Mouse (Mus musculus): ENCODE measurements around the gene Cyp2c70.
"Not testable (repeated sequence)": the region's sequence is repeated elsewhere in the genome, so short reads cannot be mapped to it uniquely, and the experiment has no call there.

Gene Cyp2c70

GRCm38 (mm10) chr19:40187160-40187559 is at the start of gene Cyp2c70:
TSS of gene Cyp2c70 (minus strand) at chr19:40187333.
- no peak for DNase-seq

GRCm38 (mm10) chr19:40232560-40232959 is 45.4 kb upstream of the Cyp2c70 start:
- DNase-seq = no peak

GRCm38 (mm10) chr19:40231825-40232541 is 44.9 kb upstream of the Cyp2c70 start:
- no peak for DNase-seq

- DNase-seq = no peak
Observed at GRCm38 (mm10) chr19:40231074-40231738, 44.1 kb upstream of the Cyp2c70 start.

GRCm38 (mm10) chr19:40226516-40227151 is 39.5 kb upstream of the Cyp2c70 start:
- no peak for DNase-seq

- no peak for DNase-seq
Observed at GRCm38 (mm10) chr19:40225761-40226110, 38.6 kb upstream of the Cyp2c70 start.

GRCm38 (mm10) chr19:40225102-40225760 is 38.1 kb upstream of the Cyp2c70 start:
- no peak for DNase-seq

GRCm38 (mm10) chr19:40222307-40222706 is 35.2 kb upstream of the Cyp2c70 start:
- DNase-seq = not testable (repeated sequence)

- DNase-seq = no peak
Observed at GRCm38 (mm10) chr19:40220878-40221277, 33.7 kb upstream of the Cyp2c70 start.

GRCm38 (mm10) chr19:40202947-40203346 is 15.8 kb upstream of the Cyp2c70 start:
- not testable (repeated sequence) for DNase-seq

GRCm38 (mm10) chr19:40190596-40190995 is 3.5 kb upstream of the Cyp2c70 start:
- no peak for DNase-seq

- no peak for DNase-seq
Observed at GRCm38 (mm10) chr19:40183600-40183999, 3.5 kb downstream of the Cyp2c70 start.

GRCm38 (mm10) chr19:40178311-40178710 is 8.8 kb downstream of the Cyp2c70 start:
- DNase-seq = no peak

- DNase-seq = not testable (repeated sequence)
Observed at GRCm38 (mm10) chr19:40168391-40168790, 18.7 kb downstream of the Cyp2c70 start.

- not testable (repeated sequence) for DNase-seq
Observed at GRCm38 (mm10) chr19:40126996-40127395, 60.1 kb downstream of the Cyp2c70 start.

- not testable (repeated sequence) for DNase-seq
Observed at GRCm38 (mm10) chr19:40125165-40125564, 62.0 kb downstream of the Cyp2c70 start.

- not testable (repeated sequence) for DNase-seq
Observed at GRCm38 (mm10) chr19:40119624-40120023, 67.5 kb downstream of the Cyp2c70 start.
